Mouse (Mus musculus) hindbrain, embryonic 14.5 days (tissue): ENCODE data around the gene Zfp972. TPM values are rescaled to one million over a fixed set of nuclear protein-coding genes. Genes with fewer than 3 reads are reported as not detected.
"Not testable (repeated sequence)": the region's sequence is repeated elsewhere in the genome, so short reads cannot be mapped to it uniquely, and the experiment has no call there.

Experiments
- ATAC-seq: fragments of 200-750 bp; cut with Nextera tagmentation; 2 replicates; pipeline ENCODE4 v1.8.0; 2017; ENCODE audit warnings: moderate number of reproducible peaks, mild to moderate bottlenecking, moderate TSS enrichment, moderate library complexity; ENCODE audit not compliant: low FRiP score
- DNase-seq: peaks from one replicate; pipeline ENCODE4 v3.0.0-alpha.2; 2015; ENCODE audit warnings: low spot score
- H3K27ac ChIP-seq: fragments of 300-500 bp; sonication (generic); 2 replicates; pipeline ENCODE4 v1.5.1; 2014; ENCODE audit warnings: mild to moderate bottlenecking, moderate library complexity
- H3K27me3 ChIP-seq: fragments of 300-500 bp; sonication (generic); 2 replicates; pipeline ENCODE4 v1.6.1; 2014; ENCODE audit warnings: mild to moderate bottlenecking, low read length, mixed read lengths; ENCODE audit not compliant: control insufficient read depth, insufficient read depth
- H3K36me3 ChIP-seq: fragments of 300-500 bp; sonication (generic); replicated peaks from 2 replicates; pipeline ENCODE4 v1.6.1; 2014; ENCODE audit not compliant: control insufficient read depth, insufficient read depth
- H3K4me1 ChIP-seq: fragments of 300-500 bp; sonication (generic); replicated peaks from 2 replicates; pipeline ENCODE4 v1.6.1; 2014; ENCODE audit warnings: antibody characterized with exemption, low read length, mixed read lengths; ENCODE audit not compliant: control insufficient read depth, insufficient read depth
- H3K4me2 ChIP-seq: fragments of 300-500 bp; sonication (generic); replicated peaks from 2 replicates; pipeline ENCODE4 v1.6.1; 2014; ENCODE audit warnings: mild to moderate bottlenecking, moderate library complexity
- H3K4me3 ChIP-seq: fragments of 300-500 bp; sonication (generic); replicated peaks from 2 replicates; pipeline ENCODE4 v1.5.1; 2014; ENCODE audit warnings: mild to moderate bottlenecking, low read length
- H3K9ac ChIP-seq: fragments of 300-500 bp; sonication (generic); 2 replicates; pipeline ENCODE4 v1.6.1; 2014
- H3K9me3 ChIP-seq: fragments of 300-500 bp; sonication (generic); 2 replicates; pipeline ENCODE4 v1.6.1; 2016; ENCODE audit warnings: low read length; ENCODE audit not compliant: control insufficient read depth
- WGBS: fragments of 180-500 bp; shearing (Covaris S2); extraction: QIAGEN DNeasy Blood & Tissue Kit; methylation state at CpG from one replicate; pipeline ENCODE4 v1.1.7; 2014; 5-methylcytosine and 5-hydroxymethylcytosine counted together
- polyA plus RNA-seq: library from polyadenylated mRNA; unstranded; fragments of >200 nt; fragmentation: Nextera tagmentation; extraction: Ambion mirVana; gene quantifications from 2 replicates; pipeline ENCODE4 v1.2.1, GENCODE M21; 2014

The Zfp972 gene
- not detected in 2 replicates for polyA plus RNA-seq

DNA sequence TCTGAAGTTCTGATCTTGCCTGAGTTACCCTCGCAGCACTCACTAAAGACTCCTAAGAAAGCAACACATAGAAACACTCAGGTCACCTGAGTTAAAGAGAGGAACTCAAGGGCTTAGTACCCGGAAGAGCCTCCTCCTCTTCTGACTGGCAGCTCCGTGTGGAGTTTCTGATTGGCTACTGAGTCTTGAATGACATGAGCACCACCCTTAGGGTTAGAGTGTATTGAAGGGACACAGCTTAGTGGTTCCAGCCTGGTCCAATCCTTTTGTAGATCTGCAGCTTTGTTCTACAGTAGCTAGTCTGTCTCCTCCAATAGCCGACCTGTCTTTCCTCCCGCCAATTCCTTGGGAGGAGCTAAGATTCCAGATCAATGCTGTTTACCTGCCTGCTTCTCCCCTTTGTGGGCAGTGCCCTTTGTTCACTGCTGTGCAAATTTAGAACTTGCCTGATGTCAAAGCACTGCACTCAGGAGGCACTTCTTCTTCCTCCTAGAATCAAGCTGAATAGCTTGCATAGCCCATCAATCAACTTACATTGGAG lies at the start of gene Zfp972:
Zfp972 (minus strand) TSS at position 51 of the 541 bp plus-strand sequence.
- not testable (repeated sequence) for H3K36me3 ChIP-seq, ATAC-seq, H3K27me3 ChIP-seq, H3K4me3 ChIP-seq, H3K27ac ChIP-seq, H3K9ac ChIP-seq, H3K4me2 ChIP-seq, H3K9me3 ChIP-seq, DNase-seq, H3K4me1 ChIP-seq
- 62% methylated on average over 3 of the region's 5 CpGs for WGBS

DNA sequence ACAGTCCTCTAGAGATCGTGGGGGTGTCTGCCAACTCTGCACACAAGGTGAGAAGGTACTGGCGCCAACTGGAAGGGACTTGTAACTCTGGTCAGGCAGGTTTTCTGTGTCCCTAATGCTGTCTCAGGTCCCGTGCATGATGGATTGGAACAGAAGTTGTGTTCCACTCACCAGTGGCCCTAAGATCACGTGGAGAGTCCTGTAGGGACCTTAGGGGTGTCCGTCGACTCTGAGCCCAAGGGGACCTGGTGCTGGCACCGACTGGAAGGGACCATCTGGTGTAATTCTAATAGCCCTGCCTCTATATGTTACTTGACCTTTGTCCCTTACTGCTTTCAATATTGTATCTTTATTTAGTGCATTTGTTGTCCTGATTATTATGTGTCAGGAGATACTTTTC lies 49.4 kb upstream of the Zfp972 start:
- not testable (repeated sequence) for ATAC-seq, H3K4me2 ChIP-seq, H3K27me3 ChIP-seq, DNase-seq, H3K9me3 ChIP-seq, H3K27ac ChIP-seq, H3K9ac ChIP-seq, H3K4me1 ChIP-seq, H3K4me3 ChIP-seq, H3K36me3 ChIP-seq
- WGBS, result 76% methylated on average over 7 of the region's 7 CpGs

DNA sequence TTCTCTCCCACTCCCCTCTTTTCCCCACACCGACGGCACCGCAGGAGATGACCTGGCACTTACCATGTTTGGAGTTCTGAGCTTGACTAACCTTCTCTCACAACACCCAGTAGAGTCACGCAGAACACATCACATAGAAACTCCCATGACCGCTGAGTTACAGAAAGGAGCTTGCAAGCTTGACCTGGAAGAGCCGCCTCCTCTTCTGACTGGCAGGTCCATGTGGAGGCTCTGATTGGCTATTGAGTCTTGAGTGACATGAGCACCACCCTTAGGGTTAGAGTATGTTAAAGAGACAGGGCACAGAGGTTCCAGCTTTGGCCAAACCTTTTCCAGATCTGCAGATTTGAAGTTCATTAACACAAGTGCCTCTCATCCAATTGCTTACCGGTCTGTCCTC lies 31.7 kb upstream of the Zfp972 start, which contains the start of gene Gm14326:
Gm14326 (minus strand) TSS at position 153 of the 400 bp plus-strand sequence.
- Histone ChIP-seq H3K4me3 (peak within 1 kb of the TSS; percentile 37), H3K9ac (peak within 1 kb of the TSS; percentile 53), H3K4me2 (peak within 1 kb of the TSS; percentile 48)
- not testable (repeated sequence) for H3K27me3 ChIP-seq, H3K27ac ChIP-seq, H3K9me3 ChIP-seq, H3K36me3 ChIP-seq, H3K4me1 ChIP-seq, ATAC-seq
- 0% methylated on average over 4 of the region's 7 CpGs for WGBS
- DNase-seq, result peak; percentile 23

DNA sequence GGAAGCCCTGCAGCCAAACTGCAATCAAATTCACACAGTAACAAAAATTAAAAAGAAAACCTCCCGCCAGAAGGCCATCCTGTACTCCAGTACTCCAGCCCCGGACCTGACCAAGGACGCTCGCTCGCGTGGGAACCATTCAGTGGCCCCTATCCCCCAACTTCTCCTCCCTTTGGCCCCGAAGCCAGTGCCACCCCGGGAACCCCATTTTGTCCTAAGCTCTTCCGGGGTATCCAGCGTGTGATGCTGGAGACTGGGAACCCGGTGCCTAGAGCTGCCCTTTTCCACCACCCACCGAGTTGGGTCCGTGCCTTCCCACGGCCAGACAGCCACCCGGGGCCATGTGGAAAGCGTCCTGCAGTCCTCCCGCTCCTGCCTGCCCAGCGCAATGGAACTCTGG lies 31.3 kb upstream of the Zfp972 start:
- H3K4me1 ChIP-seq, H3K27ac ChIP-seq, H3K27me3 ChIP-seq, H3K9me3 ChIP-seq, H3K36me3 ChIP-seq, ATAC-seq, DNase-seq: not testable (repeated sequence)
- Histone ChIP-seq H3K4me2 (peak overlapping the region; percentile 48), H3K4me3 (peak overlapping the region; percentile 37), H3K9ac (peak overlapping the region; percentile 53)
- WGBS, result under 1% methylated on average over 15 of the region's 18 CpGs

DNA sequence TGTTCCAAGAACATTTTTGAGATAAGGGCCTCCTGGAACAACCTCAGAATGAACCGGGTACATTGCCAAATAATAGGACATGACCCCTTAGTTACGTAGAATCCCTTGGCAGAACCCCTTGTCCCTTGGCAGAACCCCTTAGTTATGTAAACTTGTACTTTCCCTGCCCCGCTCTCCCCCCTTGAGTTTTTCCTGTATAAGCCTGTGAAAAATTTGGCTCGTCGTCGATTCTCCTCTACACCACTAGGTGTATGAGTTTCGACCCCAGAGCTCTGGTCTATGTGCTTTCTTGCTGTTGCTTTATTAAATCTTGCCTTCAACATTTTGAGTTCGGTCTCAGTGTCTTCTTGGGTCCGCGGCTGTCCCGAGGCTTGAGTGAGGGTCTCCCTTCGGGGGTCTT lies 22.1 kb downstream of the Zfp972 start:
- not testable (repeated sequence) for DNase-seq, H3K4me2 ChIP-seq, H3K4me1 ChIP-seq, H3K27me3 ChIP-seq, ATAC-seq, H3K4me3 ChIP-seq, H3K9me3 ChIP-seq, H3K9ac ChIP-seq, H3K36me3 ChIP-seq, H3K27ac ChIP-seq
- 90% methylated on average over 2 of the region's 12 CpGs for WGBS

DNA sequence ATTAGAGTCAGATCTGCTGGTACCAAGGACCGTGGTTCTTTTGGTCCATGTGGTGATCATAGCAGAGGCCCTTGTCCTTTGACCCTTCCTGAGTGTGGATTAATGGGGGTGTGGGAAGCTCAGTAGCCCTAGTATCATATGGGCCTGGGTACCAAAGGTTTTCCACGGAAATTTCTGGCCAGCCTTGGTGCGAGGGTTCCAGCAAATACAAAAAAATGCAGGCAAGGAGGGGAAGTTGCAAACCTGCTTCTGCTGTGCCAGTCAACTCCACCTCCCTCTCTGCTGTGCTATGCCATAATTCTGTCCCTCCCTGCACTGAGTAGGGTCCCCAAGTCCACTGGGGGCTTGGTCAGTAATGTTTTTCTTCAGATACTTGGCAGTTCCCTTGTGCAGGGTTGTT lies 27.2 kb downstream of the Zfp972 start:
- not testable (repeated sequence) for H3K4me2 ChIP-seq, H3K4me1 ChIP-seq, DNase-seq, ATAC-seq, H3K4me3 ChIP-seq, H3K36me3 ChIP-seq, H3K9ac ChIP-seq, H3K27me3 ChIP-seq, H3K27ac ChIP-seq, H3K9me3 ChIP-seq
- WGBS, result 80% methylated on average over 2 of the region's 3 CpGs

DNA sequence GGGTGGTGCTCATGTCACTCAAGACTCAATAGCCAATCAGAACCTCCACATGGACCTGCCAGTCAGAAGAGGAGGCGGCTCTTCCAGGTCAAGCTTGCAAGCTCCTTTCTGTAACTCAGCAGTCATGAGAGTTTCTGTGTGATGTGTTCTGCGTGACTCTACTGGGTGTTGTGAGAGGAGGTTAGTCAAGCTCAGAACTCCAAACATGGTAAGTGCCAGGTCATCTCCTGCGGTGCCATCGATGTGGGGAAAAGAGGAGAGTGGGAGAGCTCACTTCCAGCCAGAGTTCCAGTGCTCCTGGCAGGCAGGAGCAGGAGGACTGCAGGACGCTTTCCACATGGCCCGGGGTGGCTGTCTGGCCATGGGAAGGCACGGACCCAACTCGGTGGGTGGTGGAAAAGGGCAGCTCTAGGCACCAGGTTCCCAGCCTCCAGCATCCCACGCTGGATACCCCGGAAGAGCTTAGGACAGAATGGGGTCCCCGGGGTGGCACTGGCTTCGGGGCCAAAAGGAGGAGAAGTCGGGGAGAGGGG lies 28.3 kb downstream of the Zfp972 start, which contains the start of gene Gm14327:
Gm14327 (plus strand) TSS at position 51 of the 533 bp plus-strand sequence.
- not testable (repeated sequence) for ATAC-seq, H3K9me3 ChIP-seq, H3K27me3 ChIP-seq, H3K4me3 ChIP-seq, H3K36me3 ChIP-seq, H3K4me2 ChIP-seq, H3K9ac ChIP-seq, H3K27ac ChIP-seq, DNase-seq, H3K4me1 ChIP-seq
- 53% methylated on average over 7 of the region's 13 CpGs for WGBS

DNA sequence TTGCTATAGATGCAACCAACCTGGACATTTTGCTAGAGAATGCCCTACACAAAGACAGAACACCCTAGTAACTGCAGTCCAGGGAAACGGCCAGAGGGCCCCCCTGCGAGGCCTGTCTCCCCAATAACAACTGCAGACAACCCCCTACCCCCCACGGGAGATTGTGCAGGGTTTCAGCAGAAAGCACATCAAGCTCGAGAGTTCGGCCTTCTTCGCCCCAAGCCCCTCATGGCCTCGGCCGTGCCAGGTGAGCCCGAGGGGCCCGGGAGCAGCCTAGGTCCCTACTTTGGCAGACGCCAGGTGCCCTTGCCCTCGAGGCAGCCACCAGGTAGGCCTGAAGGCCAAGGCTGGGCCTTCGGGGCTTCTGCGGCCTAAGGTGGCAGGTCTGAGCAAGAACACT lies 37.7 kb downstream of the Zfp972 start:
- ATAC-seq, H3K27me3 ChIP-seq: not testable (repeated sequence)

DNA sequence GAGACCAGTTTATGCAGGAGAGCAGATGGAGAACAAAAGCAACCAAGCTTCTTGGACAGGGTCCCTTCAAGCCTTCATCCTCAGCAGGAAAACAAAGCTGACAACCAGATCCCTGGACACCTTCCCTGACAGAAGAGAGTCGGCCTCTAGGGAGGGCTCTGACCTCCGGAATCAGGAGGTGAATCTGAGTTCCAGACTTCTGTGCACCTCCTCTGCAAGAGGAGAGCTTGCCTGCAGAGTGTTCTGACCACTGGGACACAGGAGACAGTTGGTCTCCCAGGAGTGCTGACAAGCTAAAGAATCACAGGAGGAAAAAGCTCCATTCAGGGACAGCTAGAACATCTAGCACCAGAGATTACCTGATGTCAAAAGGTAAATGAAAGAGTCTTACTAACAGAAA lies 63.2 kb downstream of the Zfp972 start:
- H3K27me3 ChIP-seq, DNase-seq, ATAC-seq, H3K4me1 ChIP-seq, H3K27ac ChIP-seq, H3K9me3 ChIP-seq, H3K9ac ChIP-seq, H3K4me2 ChIP-seq, H3K36me3 ChIP-seq, H3K4me3 ChIP-seq: not testable (repeated sequence)
- 83% methylated on average over 2 of the region's 2 CpGs for WGBS

More for the DNA sequence above, 37.7 kb downstream of the Zfp972 start:
- not testable (repeated sequence) for H3K4me2 ChIP-seq, H3K4me1 ChIP-seq, H3K9me3 ChIP-seq, H3K27ac ChIP-seq, H3K36me3 ChIP-seq, H3K9ac ChIP-seq, DNase-seq, H3K4me3 ChIP-seq
- 90% methylated on average over 14 of the region's 14 CpGs for WGBS
